Mouse (Mus musculus) ES-E14 (cell line): ENCODE results near the gene Plce1. TPM values are rescaled to one million over a fixed set of nuclear protein-coding genes. Genes with fewer than 3 reads are reported as not detected.

Experiments
- DNase-seq: peaks from one replicate; pipeline ENCODE4 v3.0.0-alpha.2; 2013; ENCODE audit warnings: low read depth, low spot score
- H3K27ac ChIP-seq: 2 replicates; pipeline ENCODE4 v1.5.1; 2012; ENCODE audit warnings: low read depth, mild to moderate bottlenecking, low read length, moderate library complexity, mixed read lengths; ENCODE audit not compliant: poor library complexity, insufficient read depth, severe bottlenecking
- H3K36me3 ChIP-seq: 2 replicates; pipeline ENCODE4 v1.6.1; 2012; ENCODE audit warnings: mild to moderate bottlenecking, low read length, moderate library complexity, mixed read lengths; ENCODE audit not compliant: control insufficient read depth, poor library complexity, insufficient read depth, severe bottlenecking
- H3K4me1 ChIP-seq, 2 experiments: fragments of 150-350 bp in 1 of 2; sonication (generic) in 1 of 2; 2 replicates each; pipeline ENCODE4 v1.6.1; 2012; ENCODE audit warnings: low read length in 2 of 2, mild to moderate bottlenecking in 1 of 2, mixed read lengths in 1 of 2; ENCODE audit not compliant: control insufficient read depth in 2 of 2, insufficient read depth in 2 of 2, poor library complexity in 1 of 2
- H3K4me3 ChIP-seq, 2 experiments: fragments of 150-350 bp in 1 of 2; sonication (generic) in 1 of 2; 2 replicates each; pipeline ENCODE4 v1.5.1; 2012; ENCODE audit warnings: low read length in 2 of 2, low read depth in 1 of 2, mild to moderate bottlenecking in 1 of 2, mixed read lengths in 1 of 2; ENCODE audit not compliant: insufficient read depth in 1 of 2, poor library complexity in 1 of 2, severe bottlenecking in 1 of 2
- H3K9ac ChIP-seq: 2 replicates; pipeline ENCODE4 v1.6.1; 2012; ENCODE audit warnings: low read depth, mild to moderate bottlenecking, low read length, mixed read lengths; ENCODE audit not compliant: poor library complexity, insufficient read depth, severe bottlenecking
- H3K9me3 ChIP-seq: fragments of 150-350 bp; sonication (generic); 2 replicates; pipeline ENCODE4 v1.6.1; 2012; ENCODE audit warnings: low read depth, mild to moderate bottlenecking, low read length; ENCODE audit not compliant: control insufficient read depth, insufficient read depth
- CHD2 ChIP-seq: IDR thresholded peaks from 2 replicates; pipeline ENCODE4 v1.6.1; 2014; ENCODE audit warnings: mild to moderate bottlenecking, low read depth, low read length, inconsistent platforms
- HCFC1 ChIP-seq: IDR thresholded peaks from 2 replicates; pipeline ENCODE4 v1.6.1; 2012; ENCODE audit warnings: low read length, inconsistent platforms, borderline replicate concordance; ENCODE audit not compliant: insufficient read depth
- MAFK ChIP-seq: IDR thresholded peaks from 2 replicates; pipeline ENCODE4 v1.6.1; 2014; ENCODE audit warnings: mild to moderate bottlenecking, low read depth, low read length, inconsistent platforms; ENCODE audit not compliant: insufficient read depth
- ZC3H11A ChIP-seq: IDR thresholded peaks from 2 replicates; pipeline ENCODE4 v1.6.1; 2012; ENCODE audit warnings: low read depth, mild to moderate bottlenecking, inconsistent platforms, low read length, borderline replicate concordance
- ZNF384 ChIP-seq: IDR thresholded peaks from 2 replicates; pipeline ENCODE4 v1.6.1; 2012; ENCODE audit warnings: low read depth, low read length, inconsistent platforms
- in situ Hi-C, 2 experiments: fragments of 600-800 bp; cut with MboI; formaldehyde crosslinking; loops; one replicate each; pipeline ENCODE4 v1.15.1; 2025; ENCODE audit warnings: low sequenced_read_pairs in 2 of 2, inconsistent platforms in 1 of 2; ENCODE audit not compliant: unreplicated experiment in 2 of 2
- total RNA-seq: library from RNA; depleted of rRNA; stranded (reverse); fragments of 300-350 nt; gene quantifications from 2 replicates; pipeline ENCODE4 v1.2.3, GENCODE M21; 2012

Plce1 gene
- total RNA-seq, 1 experiment: 2.2 TPM

GRCm38 (mm10) chr19:38602811-38603210 lies 121.9 kb downstream of the Plce1 start:
- DNase-seq: no peak
- Histone ChIP-seq H3K36me3 (no peaks in the 10 kb centered on the region), H3K27ac (no peak overlapping the region), H3K9me3 (no peaks in the 10 kb centered on the region), H3K4me1 (no peaks in the 10 kb centered on the region), H3K4me3 (no peak overlapping the region), H3K9ac (no peak overlapping the region)
- TF ChIP-seq HCFC1: no peak
- TF ChIP-seq ZC3H11A: no peak
- TF ChIP-seq MAFK: no peak
- TF ChIP-seq CHD2: no peak
- TF ChIP-seq ZNF384: no peak
- in situ Hi-C loops: no loop called here

- TF ChIP-seq ZC3H11A (no peak), HCFC1 (no peak), MAFK (no peak), CHD2 (no peak), ZNF384 (no peak)
- in situ Hi-C loops: no loop called here
- no peaks in the 10 kb centered on the region for H3K36me3 ChIP-seq
- DNase-seq: no peak
- H3K9ac ChIP-seq: no peak overlapping the region
- no peak overlapping the region for H3K27ac ChIP-seq
- H3K4me1 ChIP-seq: no peaks in the 10 kb centered on the region
- no peak overlapping the region for H3K4me3 ChIP-seq
- H3K9me3 ChIP-seq: no peaks in the 10 kb centered on the region
Observed at GRCm38 (mm10) chr19:38607236-38607635, 126.3 kb downstream of the Plce1 start.

GRCm38 (mm10) chr19:38608951-38609654 lies 128.2 kb downstream of the Plce1 start:
- no peak for TF ChIP-seq HCFC1
- TF ChIP-seq CHD2: no peak
- TF ChIP-seq MAFK: no peak
- TF ChIP-seq ZC3H11A: no peak
- no peak for TF ChIP-seq ZNF384
- no peaks in the 10 kb centered on the region for H3K36me3 ChIP-seq

GRCm38 (mm10) chr19:38610291-38610690 lies 129.4 kb downstream of the Plce1 start:
- in situ Hi-C loops: no loop called here
- TF ChIP-seq HCFC1 (no peak), MAFK (no peak), CHD2 (no peak), ZC3H11A (no peak), ZNF384 (no peak)
- H3K4me3 ChIP-seq: no peak overlapping the region
- no peaks in the 10 kb centered on the region for H3K36me3 ChIP-seq
- H3K4me1 ChIP-seq: no peaks in the 10 kb centered on the region
- no peak for DNase-seq
- H3K9me3 ChIP-seq: no peaks in the 10 kb centered on the region
- no peak overlapping the region for H3K27ac ChIP-seq
- H3K9ac ChIP-seq: no peak overlapping the region

More at GRCm38 (mm10) chr19:38608951-38609654, 128.2 kb downstream of the Plce1 start:
- DNase-seq: no peak
- H3K9me3 ChIP-seq: no peaks in the 10 kb centered on the region
- in situ Hi-C loops: no loop called here
- no peaks in the 10 kb centered on the region for H3K4me1 ChIP-seq
- H3K9ac ChIP-seq: no peak overlapping the region
- no peak overlapping the region for H3K27ac ChIP-seq
- no peak overlapping the region for H3K4me3 ChIP-seq

- Histone ChIP-seq H3K4me3 (no peak overlapping the region), H3K9me3 (no peaks in the 10 kb centered on the region), H3K27ac (no peak overlapping the region), H3K4me1 (no peaks in the 10 kb centered on the region), H3K36me3 (no peaks in the 10 kb centered on the region), H3K9ac (no peak overlapping the region)
- no peak for DNase-seq
- no peak for TF ChIP-seq ZNF384
- no peak for TF ChIP-seq CHD2
- no peak for TF ChIP-seq HCFC1
- TF ChIP-seq MAFK: no peak
- TF ChIP-seq ZC3H11A: no peak
- in situ Hi-C loops: no loop called here
Observed at GRCm38 (mm10) chr19:38610809-38611208, 129.9 kb downstream of the Plce1 start.
